Mouse (Mus musculus): ENCODE measurements around the gene H2-T22.
A peak's percentile ranks its signal among the peaks of the same experiment; 100 is the strongest.

Gene H2-T22

GRCm38 (mm10) chr17:35998545-35999305, 43.8 kb downstream of the H2-T22 start:
- no peak for DNase-seq (ENCODE audit: low spot score)

DNA sequence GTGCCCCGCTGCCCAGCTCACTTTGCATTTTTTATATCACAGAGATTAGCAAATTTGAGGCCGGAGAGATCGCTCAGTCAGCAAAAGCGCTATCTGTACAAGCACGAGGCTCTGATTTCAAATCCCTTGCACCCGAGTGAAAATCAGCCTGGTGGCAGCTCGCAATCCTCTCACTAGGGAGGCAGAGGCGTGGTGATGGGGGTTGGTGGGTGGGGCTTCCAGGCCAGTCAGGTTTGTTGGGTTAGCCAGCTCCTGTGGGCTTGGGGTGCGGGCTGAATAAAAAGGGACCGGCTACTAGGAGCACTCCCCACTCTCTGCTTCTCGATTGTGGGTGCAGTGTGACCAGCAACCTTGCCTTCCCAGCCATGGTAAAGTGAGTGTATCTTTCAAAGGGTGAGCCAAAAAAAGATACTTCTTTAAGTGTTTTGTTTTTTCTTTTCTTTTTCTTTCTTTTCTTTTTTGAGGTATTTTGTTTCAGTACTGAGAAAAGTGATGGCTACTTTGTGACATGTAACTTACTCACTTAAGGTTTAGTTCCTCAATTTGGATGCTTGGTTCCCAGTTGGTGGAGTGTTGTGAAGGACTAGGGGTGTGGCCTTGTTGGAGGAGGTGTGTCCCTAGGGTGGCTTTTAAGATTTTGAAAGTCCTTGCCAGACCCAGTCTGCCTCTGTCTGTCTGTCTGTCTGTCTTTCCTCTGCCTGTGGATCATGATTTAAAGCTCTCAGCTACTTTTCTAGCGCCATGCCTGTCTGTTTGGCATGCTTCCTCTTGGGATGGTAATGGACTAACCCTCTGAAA, 44.6 kb downstream of the H2-T22 start:
- no peak for DNase-seq (ENCODE audit: low spot score)

- peak; percentile 96 for DNase-seq (ENCODE audit: low spot score)
Measured at GRCm38 (mm10) chr17:35996949-35997348, 45.6 kb downstream of the H2-T22 start.

- no peak for DNase-seq (ENCODE audit: low spot score)
Measured at GRCm38 (mm10) chr17:35994879-35995240, 47.7 kb downstream of the H2-T22 start.

DNA sequence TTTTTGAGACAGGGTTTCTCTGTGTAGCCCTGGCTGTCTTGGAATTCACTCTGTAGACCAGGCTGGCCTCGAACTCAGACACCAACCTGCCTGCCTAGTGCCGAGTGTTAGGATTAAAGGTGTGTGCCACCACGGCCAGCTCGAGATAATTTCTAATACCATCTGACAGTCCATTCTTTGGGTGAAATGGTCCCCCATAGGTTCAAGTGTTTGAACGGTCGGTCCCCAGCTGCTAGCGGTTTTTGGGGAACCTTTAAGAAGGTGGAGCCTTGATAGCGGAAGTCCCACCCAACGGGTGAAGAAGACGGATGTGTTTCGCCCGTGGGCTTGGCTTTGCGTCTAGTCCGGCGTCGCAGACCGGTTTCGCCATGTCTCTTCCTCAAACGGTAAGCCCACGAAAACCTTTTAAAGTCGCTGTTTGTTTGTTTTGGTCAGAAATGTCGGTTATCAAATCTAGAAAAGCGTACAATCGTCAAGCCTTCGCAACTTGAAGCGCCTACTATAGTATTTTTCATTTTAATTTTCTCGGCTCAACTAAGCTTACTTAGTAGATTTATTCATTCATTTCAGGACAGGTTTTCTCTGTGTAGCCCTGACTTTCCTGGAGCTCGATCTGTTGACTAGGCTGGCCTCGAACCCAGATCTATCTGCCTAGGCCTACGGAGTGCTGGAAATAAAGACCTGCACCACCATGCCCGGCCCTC, 48.2 kb downstream of the H2-T22 start:
- peak; percentile 72 for DNase-seq (ENCODE audit: low spot score)

DNA sequence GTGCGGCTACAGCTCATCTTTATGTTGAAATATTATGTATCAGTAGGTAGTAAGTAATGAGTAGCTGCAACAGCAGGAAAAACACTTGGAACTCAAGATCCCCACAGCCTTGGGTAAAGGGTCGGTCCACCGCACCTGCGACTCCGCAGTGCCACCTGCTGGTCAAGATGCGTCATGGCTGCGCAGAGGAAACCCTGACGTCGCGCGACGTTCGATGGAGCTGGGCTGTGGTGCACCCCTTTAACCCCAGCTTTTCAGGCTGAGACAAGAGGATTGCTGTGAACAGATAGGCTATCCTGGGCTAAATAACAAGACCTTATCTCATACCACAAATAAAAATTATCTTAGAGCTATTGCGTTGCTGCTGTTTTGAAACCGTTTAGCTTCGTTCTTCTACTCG, 48.9 kb downstream of the H2-T22 start:
- DNase-seq (ENCODE audit: low spot score): peak; percentile 85

- DNase-seq (ENCODE audit: low spot score): no peak
Measured at GRCm38 (mm10) chr17:35991781-35992180, 50.8 kb downstream of the H2-T22 start.
